Mouse (Mus musculus): ENCODE measurements at regions not wholly inside any gene's neighbourhood (a gene's known extent, or its start where the extent isn't known, plus 50 kb on each side); places are given as distances from the start of the nearest gene placed in this dataset.

DNA sequence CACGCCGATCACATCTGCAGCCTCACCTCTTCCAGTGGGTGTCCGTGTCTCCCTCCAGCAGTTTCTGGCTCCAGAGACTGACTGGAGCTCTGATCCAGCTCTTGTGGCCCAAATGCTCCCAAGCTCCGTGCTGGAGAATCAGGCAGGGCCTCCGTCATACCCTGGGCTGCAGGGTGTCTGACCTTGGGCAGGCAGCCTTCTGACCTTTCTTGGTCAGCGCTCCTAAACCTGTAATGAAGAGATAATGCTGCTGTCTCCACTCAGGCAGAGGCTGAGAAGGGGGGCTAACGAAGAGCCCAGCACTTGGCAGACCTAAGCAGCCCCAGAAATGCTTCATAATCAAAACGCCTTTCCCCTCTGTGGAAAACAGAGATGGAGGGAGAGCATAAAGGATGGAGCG lies 89.9 kb upstream of the Mef2a start:
- DNase-seq (ENCODE audit: low spot score) = no peak

DNA sequence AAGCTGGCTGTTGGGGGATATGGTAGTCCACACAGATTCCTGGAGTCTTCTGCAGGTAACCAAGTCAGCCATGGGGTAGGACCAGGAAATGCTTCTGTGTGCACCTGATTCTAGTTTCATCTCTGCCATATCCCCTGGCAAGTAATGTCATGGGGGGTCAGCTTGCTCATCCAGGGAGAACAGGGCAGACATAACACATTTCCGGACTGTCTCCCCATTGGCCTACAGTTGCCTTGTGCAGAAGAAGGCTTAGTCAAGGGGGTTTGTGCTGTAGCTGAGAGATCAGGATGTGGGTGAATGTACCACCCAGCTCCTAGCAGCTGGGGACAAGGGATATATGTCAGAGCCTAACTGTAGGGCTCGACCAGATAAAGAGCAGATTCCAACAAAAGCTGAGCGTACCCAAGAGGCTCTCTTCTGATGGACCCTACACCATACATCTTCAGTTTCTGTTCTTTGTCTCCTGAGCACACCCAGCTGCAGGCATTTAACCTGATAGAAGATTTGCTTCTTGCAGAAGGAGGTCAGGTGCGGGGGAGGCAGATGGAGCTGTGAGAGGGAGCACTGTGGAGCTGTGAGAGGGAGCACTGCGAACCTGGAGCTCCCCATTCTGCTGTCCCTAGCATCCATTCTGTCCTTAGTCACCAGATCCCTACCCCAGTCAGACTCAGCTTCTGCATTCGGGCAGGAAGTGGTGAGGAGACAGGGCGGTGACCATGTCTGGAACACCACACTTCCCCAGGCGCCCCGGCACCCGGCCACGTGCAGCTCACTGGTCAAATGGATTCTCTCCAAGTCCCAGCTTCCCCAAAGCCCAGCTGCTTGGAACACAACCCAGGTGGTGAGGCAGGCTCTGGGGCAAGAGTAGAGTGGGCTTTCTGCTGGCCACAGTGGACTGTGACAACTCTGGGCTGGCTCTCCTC lies 88.9 kb upstream of the Mef2a start:
- no peak for DNase-seq (ENCODE audit: low spot score)

DNA sequence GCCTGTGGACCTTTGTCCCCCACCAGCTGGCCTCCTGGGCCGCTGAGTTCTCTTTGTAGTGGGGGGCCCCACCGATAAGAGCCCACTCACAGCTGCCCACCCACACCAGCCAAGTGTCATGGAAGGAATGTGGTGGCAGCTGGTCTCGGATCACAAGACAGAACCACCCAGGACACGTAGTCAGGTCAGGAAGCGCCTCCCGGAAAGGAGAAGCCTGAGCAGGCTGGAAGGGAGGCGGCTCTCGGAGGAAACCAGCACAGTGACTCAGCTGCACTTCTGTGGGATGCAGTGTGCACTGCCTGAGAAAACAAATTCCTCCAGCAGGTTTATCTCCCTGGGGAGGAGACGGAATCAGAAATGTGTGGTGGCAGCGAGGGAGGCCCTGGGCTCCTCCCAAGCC lies 87.2 kb upstream of the Mef2a start:
- DNase-seq (ENCODE audit: low spot score) = no peak

DNA sequence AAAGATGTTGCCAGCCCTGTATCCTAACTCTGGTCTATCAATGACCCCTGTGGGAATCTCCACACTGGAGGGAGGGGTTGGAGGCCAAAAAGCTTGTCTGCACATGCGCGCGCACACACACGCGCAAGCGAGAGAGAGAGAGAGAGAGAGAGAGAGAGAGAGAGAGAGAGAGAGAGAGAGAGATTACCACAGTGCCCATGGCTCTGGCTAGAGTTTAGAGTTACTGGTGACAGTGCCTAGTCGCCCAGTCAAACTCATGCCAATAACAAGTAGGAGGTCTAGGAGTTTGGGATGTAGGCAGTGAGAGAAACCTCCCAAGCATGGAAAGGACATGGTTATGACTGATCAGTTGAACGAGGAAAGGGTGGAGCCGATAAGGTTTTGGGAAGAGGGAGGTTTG lies 86.6 kb upstream of the Mef2a start:
- DNase-seq (ENCODE audit: low spot score) = no peak

DNA sequence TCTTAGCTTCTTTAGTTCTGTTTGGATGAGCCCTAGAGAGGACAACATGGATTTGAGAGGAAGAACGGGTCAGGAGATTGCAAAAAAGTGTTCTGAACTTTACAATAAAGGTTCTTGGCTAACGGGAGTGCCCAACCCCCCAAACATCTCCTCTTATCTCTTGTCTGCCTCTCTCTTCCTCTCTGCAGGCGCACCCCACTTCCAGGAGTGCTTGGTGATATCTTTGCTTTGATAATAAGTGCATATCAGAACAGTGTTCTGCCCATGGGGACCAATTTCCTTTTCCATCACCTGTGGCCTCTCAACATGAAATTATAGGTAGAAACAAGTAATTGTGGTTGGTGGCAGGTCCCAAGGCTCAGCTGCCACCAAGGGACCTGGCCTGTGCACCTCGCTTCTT lies 86.0 kb upstream of the Mef2a start:
- no peak for DNase-seq (ENCODE audit: low spot score)

DNA sequence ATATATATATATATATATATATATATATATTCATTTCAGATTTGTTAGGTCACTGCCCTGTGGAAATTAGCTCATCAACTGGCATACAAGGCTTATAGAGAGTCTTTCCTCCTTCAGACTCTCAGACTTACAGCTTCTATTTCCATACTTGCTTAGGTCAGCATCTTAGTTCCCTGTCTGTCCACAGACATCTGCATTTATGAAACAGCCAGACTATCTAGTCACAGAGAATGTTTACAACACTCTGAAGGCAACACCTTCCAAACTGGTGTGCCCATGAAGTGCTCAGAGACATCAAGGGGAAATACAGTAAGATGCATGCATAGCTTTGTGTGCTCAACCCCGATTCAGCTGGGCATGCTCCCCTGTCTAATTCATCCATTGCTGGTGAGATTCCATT lies 85.2 kb upstream of the Mef2a start:
- DNase-seq (ENCODE audit: low spot score) = no peak

DNA sequence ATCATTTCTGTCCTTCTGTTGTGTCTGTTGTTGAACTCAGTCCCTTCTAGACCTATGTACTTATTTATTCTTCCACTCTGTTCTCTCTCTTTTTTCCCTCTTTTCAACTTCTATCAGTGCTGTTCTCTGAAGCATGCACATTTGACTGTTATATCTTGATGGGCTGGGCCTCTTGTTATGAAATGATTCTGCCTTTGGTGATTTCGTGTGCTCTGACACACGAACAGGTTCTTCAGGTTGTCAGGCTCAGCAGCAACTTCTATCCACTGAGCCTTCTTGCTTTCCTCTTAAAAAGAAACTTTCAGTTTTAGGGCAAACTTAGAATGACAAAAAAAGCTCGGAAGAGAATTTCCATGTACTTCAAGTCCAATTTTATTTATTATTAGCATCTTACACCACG lies 83.4 kb upstream of the Mef2a start:
- DNase-seq (ENCODE audit: low spot score) = no peak

DNA sequence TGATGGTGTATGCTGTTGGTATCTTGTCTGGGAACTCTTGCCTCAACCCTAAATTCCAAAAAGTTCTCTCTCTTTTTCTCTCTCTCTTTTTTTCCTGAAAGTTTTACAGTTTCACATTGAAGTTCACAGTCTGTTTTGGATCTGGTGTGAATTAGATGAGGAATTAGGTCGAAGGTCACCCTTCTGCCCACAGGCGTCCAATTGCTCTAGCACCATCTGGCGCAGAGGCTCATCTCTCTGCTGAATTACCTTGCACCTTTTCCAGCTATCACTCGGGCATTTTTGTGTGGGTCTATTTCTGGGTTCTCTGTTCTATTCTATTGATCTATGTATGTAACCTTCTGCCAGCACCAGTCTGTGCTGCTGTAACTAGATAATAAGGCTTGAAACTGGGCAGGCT lies 81.8 kb upstream of the Mef2a start:
- no peak for DNase-seq (ENCODE audit: low spot score)

DNA sequence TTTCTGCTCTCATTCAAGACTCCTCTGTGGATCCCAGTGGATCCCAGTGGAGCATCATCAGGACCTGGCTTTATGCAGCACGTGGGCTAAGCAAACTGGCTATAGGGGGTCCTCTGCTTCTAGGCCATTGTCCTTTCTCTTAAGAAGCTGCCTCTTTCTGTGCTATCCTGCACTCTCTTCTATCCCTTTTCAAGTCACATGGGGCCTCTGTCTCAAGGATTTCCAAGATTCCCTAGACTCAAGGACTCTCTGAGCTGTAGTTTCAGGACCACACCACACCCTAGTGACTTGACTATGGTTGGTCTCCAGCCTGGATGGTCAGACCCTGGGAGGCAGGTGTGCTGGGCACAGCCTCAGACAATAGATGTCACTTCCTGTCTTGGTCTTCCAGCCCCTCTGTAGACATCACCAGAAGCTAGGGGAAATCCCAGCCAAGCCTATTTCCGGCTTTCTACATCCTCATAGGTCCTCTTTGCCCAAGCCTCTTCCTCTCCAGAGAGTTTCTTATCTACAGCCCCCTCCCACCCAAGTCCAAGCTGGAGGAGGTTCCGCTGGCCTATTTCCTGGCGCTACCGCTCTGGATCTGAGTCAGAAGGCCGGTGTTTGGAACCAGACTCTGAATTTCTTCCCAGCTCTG lies 78.6 kb upstream of the Mef2a start:
- DNase-seq (ENCODE audit: low spot score) = no peak

DNA sequence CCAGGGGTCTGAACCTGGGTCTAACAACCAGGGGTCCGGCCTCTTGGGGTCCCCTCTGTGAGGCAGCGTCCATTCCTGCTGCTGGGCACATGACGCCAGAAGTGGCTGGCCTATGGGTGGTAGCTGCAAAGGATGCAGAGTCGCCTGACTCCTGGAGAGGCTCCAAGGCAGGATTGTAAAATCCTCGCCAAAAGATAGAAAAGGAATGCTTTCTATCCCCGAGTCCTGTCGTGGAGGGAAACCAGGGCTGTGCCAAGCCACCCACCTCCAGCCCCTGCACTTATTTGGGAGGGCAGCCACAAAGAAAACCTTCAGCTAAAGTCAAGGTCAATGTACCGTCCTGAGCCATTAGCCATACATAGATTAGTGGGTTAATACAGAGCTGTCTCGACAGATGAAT lies 73.9 kb upstream of the Mef2a start:
- no peak for DNase-seq (ENCODE audit: low spot score)

DNA sequence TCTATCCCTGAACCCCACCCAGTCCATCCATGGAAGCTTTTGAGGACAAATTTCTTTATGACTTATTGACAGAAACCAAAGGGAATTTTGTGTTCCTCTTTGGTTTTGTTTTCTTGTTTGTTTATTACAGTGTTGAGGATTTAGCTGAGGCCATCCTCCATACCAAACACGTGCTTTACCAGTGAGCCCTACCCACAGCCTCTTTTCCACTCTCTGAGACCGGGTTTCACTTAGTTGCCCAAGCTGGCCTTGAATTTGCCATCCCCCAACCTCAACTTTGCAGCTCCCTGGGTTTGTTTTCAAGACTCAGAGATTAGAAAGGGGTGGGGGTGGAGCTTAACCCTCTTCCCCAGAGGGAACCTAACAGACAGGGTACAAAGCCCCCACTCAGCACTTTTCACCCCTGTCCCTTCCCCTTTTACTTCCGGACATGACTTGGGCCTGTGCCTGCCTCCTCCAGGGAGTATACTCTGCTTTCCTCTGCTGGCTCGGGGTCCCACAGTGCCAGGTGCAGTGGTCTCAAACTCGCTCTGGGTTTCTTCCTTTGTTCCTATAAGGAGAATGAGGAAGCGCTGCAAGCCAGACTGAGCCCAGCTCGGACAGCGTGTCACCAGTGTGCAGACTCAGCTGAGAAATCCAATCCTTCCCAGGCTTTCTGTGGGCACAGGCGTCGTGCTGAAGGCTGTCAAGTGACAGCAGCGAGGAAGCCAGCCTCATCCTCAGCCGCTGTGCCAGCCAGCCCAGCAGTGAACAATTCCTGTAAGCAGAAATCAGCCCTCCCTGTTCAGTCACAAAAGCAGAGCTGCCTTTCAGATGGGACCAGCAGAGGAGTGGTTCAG lies 72.8 kb upstream of the Mef2a start:
- DNase-seq (ENCODE audit: low spot score) = peak; percentile 31

DNA sequence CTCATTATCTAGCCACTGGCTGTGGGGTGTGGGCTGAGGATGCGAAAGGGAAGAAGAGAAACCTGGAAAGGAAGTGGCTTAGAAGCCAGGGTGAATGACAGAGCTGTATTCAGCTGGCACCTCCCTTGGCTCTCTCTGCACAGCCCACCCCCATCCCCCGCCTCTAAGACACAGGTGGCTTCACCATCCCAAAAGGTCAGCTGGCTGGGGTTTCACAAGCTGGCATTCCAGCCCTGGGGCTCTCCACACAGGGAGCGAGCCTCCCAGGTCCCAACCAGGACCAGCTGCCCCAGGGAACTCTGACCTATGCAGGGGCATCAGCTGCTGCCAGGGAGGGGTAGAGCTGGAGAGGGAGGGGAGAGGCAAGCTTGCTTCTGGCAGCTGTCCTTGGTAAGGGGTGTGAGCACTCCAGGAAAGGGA lies 71.9 kb upstream of the Mef2a start:
- peak; percentile 17 for DNase-seq (ENCODE audit: low spot score)

DNA sequence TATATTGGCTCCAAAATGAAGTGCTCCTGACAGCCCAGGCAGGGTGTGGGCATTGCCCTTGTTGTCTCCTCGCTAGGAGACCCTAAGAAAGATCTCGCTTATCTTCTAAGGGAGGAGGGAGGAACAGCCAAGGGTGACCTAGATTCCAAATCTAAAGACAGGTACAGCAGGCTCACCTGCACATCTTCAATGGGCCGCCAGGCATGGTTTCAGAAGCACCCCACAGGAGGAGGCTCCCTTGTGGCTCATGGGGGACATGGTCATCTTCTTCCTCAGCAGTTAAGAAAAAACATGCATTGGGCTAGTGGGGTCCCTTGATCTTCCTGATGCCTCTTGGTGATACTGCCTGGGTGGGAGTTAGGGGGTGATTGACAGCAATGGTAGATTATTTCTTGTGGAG lies 71.0 kb upstream of the Mef2a start:
- no peak for DNase-seq (ENCODE audit: low spot score)

DNA sequence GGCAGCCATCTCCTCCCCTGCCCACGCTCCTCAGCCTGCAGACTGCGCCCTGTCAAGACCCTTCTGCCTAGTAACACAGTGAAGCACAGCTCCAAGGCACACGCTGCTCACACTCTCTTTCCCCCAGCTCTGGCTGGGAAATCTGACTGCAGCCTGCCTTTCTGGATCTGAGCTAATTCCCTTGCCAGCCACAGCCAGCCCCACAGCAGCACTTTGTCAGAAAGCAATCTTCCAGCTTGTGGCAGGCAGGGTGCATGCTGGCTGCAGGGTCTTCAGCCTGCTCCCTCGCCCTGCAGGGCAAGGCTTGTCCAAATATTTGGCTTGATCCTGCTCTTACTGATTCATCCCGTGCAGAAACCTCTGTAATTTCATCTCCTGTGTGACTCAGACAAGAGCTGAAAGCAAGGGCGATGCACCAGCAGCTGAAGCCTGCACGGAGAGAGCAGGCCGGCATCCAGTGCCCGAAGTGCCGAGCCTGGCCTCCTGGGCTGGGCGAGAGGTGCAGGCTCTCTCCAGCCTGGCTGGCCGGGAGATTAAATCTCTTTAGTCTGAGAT lies 70.4 kb upstream of the Mef2a start:
- DNase-seq (ENCODE audit: low spot score) = peak; percentile 23

DNA sequence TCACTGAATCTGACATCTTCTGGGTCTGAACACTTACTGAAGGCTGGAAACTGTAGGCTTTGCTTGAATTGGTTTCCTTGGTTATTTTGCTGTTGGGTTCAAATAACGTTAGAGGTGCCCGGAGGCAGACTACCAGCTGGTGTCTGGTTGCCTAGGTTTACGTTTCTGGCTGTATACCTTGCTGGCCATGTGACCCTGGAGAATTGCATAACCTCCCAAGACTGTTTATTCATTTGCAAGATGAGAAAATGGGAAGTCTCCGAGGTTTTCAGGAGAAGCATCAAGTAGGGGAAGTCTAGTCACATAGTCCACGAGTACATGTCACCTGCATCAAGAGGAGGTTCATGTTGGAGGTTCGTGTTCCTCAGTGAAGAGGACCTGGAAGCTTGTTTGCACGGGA lies 69.6 kb upstream of the Mef2a start:
- DNase-seq (ENCODE audit: low spot score) = no peak

DNA sequence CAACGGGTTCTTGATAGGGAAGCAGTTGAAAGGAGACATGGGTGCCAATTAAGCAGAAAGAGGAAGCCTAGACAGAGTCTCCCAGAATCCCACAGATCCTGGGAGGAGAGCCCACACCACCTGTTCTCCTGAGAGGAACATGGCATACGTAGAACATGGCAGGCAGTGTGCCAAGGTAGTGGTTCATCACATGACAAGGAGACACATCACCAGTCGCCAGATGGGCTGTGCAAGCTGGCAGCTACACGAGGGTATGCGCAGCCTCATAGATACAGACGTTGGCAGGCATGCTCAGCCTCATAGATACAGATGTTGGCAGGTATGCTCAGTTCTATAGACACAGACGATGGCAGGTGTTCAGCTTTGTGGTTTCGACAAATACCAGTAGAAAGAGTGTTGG lies 68.1 kb upstream of the Mef2a start:
- DNase-seq (ENCODE audit: low spot score) = no peak

DNA sequence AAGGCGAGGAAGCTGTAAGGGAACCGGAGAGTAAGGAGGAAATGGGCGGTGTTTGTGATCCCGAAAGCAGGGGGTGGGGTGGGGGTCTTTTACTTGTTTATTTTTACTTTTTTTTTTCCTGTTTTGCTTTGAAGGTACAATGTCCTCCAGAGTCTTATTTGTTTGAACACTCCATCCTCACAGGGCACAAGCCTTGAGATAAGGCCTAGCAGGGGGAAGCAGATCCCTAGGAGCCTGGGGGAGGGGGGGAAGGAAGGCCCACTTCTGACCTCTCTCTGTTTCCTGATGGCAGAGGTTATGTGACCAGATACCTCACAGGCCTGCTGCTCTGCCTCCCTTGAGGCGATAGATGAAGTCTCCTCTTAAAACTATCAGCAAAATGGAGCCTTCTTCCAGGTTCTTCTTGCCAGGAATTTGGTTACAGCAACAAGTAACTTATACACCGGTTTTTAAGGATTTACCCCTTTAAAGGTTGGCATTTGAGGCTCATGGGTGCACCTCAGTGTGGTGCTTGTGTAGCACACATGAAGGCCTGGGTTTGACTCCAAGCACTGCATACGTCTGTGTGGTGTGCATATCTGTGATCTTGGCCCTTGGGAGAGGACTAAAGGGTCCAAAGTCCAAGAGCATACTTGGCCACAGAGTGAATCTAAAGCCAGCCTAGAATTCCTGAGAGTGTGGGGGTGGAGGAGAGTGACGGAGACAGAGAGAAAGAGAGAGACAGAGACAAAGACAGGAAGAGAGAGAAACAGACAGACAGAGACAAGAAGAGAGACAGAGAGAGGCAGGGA lies 64.8 kb upstream of the Mef2a start:
- DNase-seq (ENCODE audit: low spot score) = no peak

DNA sequence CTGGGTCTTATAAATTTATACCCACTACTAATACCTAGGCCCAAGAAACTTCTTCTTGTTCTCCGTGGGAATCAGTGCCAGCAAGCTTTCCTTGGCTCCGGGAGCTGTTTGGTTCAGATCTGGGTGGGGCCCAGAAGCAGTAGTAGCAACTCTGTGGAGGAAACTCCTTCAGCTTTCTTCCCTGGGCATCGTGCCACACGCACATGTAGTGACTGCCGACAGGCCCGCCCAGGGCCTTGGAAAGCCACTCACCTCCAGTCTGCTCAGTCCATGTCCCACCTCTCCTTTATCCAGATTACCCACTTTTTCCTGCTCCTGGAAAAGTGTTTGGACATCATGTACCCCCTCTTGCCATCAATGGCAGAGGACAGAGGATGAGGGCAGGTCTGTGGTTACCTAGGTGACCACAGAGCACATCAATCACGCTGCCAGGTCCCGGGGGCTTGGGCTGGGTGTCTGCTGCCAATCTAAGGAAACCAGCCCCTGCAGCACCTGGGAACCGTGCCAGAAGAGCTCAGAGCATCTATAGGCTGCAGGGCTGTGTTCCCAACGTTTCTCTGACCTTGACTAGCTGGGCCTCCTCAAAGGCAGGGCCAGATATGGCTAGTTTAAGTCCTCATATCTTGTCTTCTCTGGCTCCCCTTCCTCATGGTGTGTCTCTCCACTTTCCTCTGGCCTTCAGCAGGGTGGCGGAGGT lies 63.1 kb upstream of the Mef2a start:
- no peak for DNase-seq (ENCODE audit: low spot score)

DNA sequence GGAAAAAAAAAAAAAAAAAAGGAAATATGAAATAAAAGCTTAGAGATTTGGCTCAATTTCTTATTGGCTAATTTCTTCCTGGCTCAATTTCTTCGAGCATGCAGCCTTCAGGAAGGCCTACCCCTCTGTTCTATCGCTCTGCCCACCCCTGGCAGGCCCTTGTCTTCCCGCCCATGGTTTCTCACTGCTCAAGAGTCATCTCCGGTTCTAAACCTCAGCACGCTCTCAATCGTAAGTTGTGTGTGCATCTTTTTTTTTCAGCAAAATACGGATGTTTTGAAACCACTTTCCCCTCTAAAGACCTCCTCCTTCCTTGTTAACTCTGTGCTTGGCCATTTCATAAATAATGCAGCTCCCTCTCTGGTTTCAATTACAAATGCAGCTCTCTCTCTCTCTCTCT lies 58.3 kb upstream of the Mef2a start:
- DNase-seq (ENCODE audit: low spot score) = no peak

DNA sequence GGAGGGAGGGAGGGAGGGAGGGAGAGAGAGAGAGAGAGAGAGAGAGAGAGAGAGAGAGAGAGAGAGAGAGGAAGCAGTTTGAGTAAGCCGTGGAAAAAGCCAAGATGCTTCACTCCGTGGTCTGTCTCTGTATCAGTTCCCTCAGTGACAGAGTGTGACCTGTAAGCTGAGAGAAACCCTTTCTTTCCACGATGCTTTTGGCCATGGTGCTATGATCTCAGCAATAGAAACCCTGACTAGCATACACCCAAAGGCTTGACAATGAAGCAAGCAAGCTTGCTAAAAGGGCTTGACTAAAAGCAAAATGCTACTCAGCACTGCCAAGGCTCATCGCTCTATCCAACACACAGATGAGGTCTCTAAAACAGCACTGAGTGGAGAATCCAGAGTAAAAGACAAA lies 57.4 kb upstream of the Mef2a start:
- no peak for DNase-seq (ENCODE audit: low spot score)
